ENCODE assay signal across 8 mouse cellular contexts in the genomic region with DNA sequence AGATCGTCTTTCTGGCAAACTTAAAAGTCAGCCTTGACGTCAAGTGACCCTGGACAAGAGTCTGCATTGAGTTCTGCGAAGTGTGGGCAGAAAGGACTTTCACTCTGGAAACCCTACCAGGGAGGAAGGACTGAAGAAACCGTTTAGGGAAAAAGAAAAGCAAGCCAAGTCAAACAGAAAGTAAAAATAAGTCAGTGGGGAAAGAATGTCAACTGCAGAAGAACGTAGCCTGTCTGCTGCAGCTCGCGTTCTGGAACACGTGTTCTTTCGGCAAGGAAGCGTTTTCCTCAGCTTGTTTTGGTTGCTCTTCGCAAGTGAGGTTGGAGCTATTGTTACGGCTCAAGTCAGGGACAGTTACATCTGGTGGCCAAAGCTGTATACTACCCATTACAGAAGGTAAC.
DNase-seq lines count a peak whose midpoint lies in the region; ATAC-seq and TF ChIP-seq lines count a peak whose summit lies in the region.

No protein-coding gene starts in this region.

- peak overlapping the region; percentile 48 for H3K4me2 ChIP-seq in intestine, embryonic 14.5 days (ENCODE audit: low read length)
- peak overlapping the region; percentile 48 for H3K4me2 ChIP-seq in lung, postnatal 0 days (replicated peaks; ENCODE audit: low read depth, low read length)

- 0 out of 2 replicates have a peak overlapping the region, but pooled peaks have one; percentile 34 for H3K9ac ChIP-seq in intestine, embryonic 14.5 days (ENCODE audit: low read length)
- H3K9ac ChIP-seq in lung, postnatal 0 days (replicated peaks; ENCODE audit: low read depth): peak overlapping the region; percentile 36

- WGBS in intestine, embryonic 14.5 days: 31% methylated on average over 12 of the region's 12 CpGs
- WGBS in lung, postnatal 0 days: 17% methylated on average over 12 of the region's 12 CpGs

- TF ChIP-seq EP300 in lung, postnatal 0 days (IDR thresholded peaks at IDR 0.05): peak; percentile 31; the same call in 1 of the 2 replicates

- H3K27me3 ChIP-seq in intestine, embryonic 14.5 days (replicated peaks; ENCODE audit: control insufficient read depth, insufficient read depth, low read length): no peaks in the 10 kb centered on the region
- H3K27me3 ChIP-seq in lung, postnatal 0 days (replicated peaks; ENCODE audit: insufficient read depth, low read length): no peaks in the 10 kb centered on the region

- H3K27ac ChIP-seq in intestine, embryonic 14.5 days (ENCODE audit: low read depth): peak overlapping the region; percentile 20
- H3K27ac ChIP-seq in lung, postnatal 0 days (ENCODE audit: low read length): peak overlapping the region; percentile 88

- H3K9me3 ChIP-seq in intestine, embryonic 14.5 days (ENCODE audit: control insufficient read depth, low read length): no peaks in the 10 kb centered on the region
- no peaks in the 10 kb centered on the region for H3K9me3 ChIP-seq in lung, postnatal 0 days (ENCODE audit: low read length)

- H3K4me3 ChIP-seq in intestine, embryonic 14.5 days (ENCODE audit: low read depth, low read length): peak overlapping the region; percentile 21; the same call in 1 of the 2 replicates
- peak overlapping the region; percentile 35 for H3K4me3 ChIP-seq in lung, postnatal 0 days (ENCODE audit: low read depth, low read length)

- peak; percentile 34 for TF ChIP-seq CTCF in lung, postnatal 0 days (IDR thresholded peaks at IDR 0.05)

- peaks cover 7% of the 10 kb centered on the region; the same call in 1 of the 2 replicates for H3K4me1 ChIP-seq in intestine, embryonic 14.5 days (replicated peaks; ENCODE audit: control insufficient read depth, insufficient read depth, low read length)
- H3K4me1 ChIP-seq in lung, postnatal 0 days (ENCODE audit: insufficient read depth, low read depth, low read length): peaks cover 6% of the 10 kb centered on the region; the same call in 1 of the 2 replicates

- peak; percentile 57 for DNase-seq in A20 (ENCODE audit: low read depth, low spot score)
- no peak for DNase-seq in intestine, embryonic 14.5 days (ENCODE audit: low spot score)
- peak; percentile 94 for DNase-seq in lung, postnatal 0 days (ENCODE audit: low spot score)
- DNase-seq in thymus, postnatal 25 days: peak; percentile 23
- DNase-seq in spleen, postnatal 4 days (ENCODE audit: low spot score in 2 of 2): no peak
- DNase-seq in liver: no peak

- ATAC-seq in CD4-positive, CD25-positive, alpha-beta regulatory T cell, adult 4 months: peak; percentile 75
- 0 out of 2 replicates have a peak, but pooled peaks have one; percentile 19 for ATAC-seq in erythroid progenitor cell, adult 5-6 weeks (replicated peaks; ENCODE audit: low FRiP score, poor library complexity, severe bottlenecking)
- no peak for ATAC-seq in intestine, embryonic 14.5 days (replicated peaks; ENCODE audit: low FRiP score, low TSS enrichment, low read depth)
- ATAC-seq in lung, postnatal 0 days: peak; percentile 79

- no peaks in the 10 kb centered on the region for H3K36me3 ChIP-seq in intestine, embryonic 14.5 days (ENCODE audit: control insufficient read depth, insufficient read depth, low read length)
- no peaks in the 10 kb centered on the region for H3K36me3 ChIP-seq in lung, postnatal 0 days (ENCODE audit: insufficient read depth, low read length)

Comparison
In these comparisons a context has a peak if more than half of its experiments do, and no peak if none do; other contexts are left out.
1. DNase-seq: peak in A20 (single experiment), lung, postnatal 0 days (single experiment) and thymus, postnatal 25 days (single experiment); none in intestine, embryonic 14.5 days (single experiment), spleen, postnatal 4 days (0 of 2) and liver (single experiment).